Mouse (Mus musculus): ENCODE measurements around the gene Ahnak2. TPM values are rescaled to one million over a fixed set of nuclear protein-coding genes. Genes with fewer than 3 reads are reported as not detected.

The Ahnak2 gene
- total and polyA plus RNA-seq, 3 experiments, result 2.6 to 11.4 TPM; not detected in 1

DNA sequence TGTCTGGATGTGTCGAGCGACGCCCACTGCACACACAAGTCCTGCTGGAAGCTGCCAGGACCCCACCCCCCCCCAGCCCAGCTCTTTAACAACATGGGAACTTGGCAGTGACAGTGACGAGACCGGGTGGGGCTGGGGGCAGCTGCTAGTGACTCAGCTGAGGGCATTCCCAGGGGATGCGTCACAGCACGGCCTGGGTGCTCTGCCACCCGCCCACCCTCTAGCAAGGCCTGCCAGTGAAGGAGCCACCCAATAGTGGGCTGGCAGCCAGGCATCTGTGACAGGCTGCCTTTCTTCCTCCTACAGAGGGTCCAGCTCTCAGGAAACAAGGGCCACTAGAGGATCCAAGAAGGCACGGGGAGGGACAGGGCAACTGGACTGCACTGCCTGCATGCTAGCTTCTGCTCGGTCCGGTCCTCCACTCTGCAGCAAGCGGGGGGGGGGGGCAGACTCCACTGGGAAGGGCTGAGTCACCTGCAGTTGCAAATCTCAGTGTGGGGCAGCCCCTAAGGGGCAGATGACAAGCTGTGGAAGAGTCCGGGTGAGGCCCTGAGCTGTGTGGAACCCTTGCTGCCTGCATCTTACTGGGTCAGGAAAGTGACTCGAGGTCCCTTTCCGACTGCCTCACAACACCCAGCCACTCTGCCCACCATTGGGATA is 4.7 kb downstream of the Ahnak2 start:
- peak; percentile 35 for DNase-seq (ENCODE audit: low read depth, low spot score)
- H3K27ac ChIP-seq (ENCODE audit: control insufficient read depth, low read depth, low read length), result no peak overlapping the region
- H3K4me1 ChIP-seq (ENCODE audit: control insufficient read depth in 1 of 2, insufficient read depth in 2 of 2, low read length in 2 of 2), result peaks cover 27 to 68% of the 10 kb centered on the region in 2 experiments
- H3K9ac ChIP-seq (ENCODE audit: control insufficient read depth, low read depth, low read length, poor library complexity, severe bottlenecking), result no peak overlapping the region
- H3K9me3 ChIP-seq (replicated peaks; ENCODE audit: insufficient read depth, low read length), result no peaks in the 10 kb centered on the region
- no peaks in the 10 kb centered on the region for H3K27me3 ChIP-seq (ENCODE audit: control insufficient read depth in 1 of 2, insufficient read depth in 2 of 2, low read length in 2 of 2)
- peaks cover 0 to 40% of the 10 kb centered on the region in 2 experiments; a peak in 2 of 4 replicates for H3K36me3 ChIP-seq (ENCODE audit: control insufficient read depth in 1 of 2, insufficient read depth in 2 of 2, low read length in 2 of 2)
- TF ChIP-seq RAD21 (IDR thresholded peaks at IDR 0.05; ENCODE audit: low read depth, low read length), result no peak
- TF ChIP-seq MAZ (IDR thresholded peaks at IDR 0.05; ENCODE audit: low read depth, low read length), result peak; percentile 15; the same call in 1 of the 2 replicates
- no peak for TF ChIP-seq POLR2AphosphoS5 (IDR thresholded peaks at IDR 0.05; ENCODE audit: borderline replicate concordance, low read depth, low read length)
- peak; percentile 70 for TF ChIP-seq ETS1 (IDR thresholded peaks at IDR 0.05; ENCODE audit: low read depth, low read length)
- TF ChIP-seq ELF1 (IDR thresholded peaks at IDR 0.05; ENCODE audit: low read depth, low read length), result no peak
- no peak for TF ChIP-seq ZNF384 (IDR thresholded peaks at IDR 0.05; ENCODE audit: low read depth, low read length)
- no peak; the same call in 1 of the 2 replicates for TF ChIP-seq MXI1 (IDR thresholded peaks at IDR 0.05; ENCODE audit: low read depth, low read length)
- TF ChIP-seq SIN3A (IDR thresholded peaks at IDR 0.05; ENCODE audit: low read length), result no peak
- TF ChIP-seq CHD2 (IDR thresholded peaks at IDR 0.05; ENCODE audit: low read length), result no peak
- TF ChIP-seq MYB (IDR thresholded peaks at IDR 0.05; ENCODE audit: low read depth, low read length), result no peak
- TF ChIP-seq USF2 (IDR thresholded peaks at IDR 0.05; ENCODE audit: borderline replicate concordance in 1 of 2, insufficient read depth in 1 of 2, low read depth in 1 of 2, low read length in 2 of 2), result no peak
- TF ChIP-seq E2F4 (IDR thresholded peaks at IDR 0.05; ENCODE audit: borderline replicate concordance, low read depth, low read length), result no peak
- no peak for TF ChIP-seq POLR2A (IDR thresholded peaks at IDR 0.05; ENCODE audit: control insufficient read depth in 1 of 2, insufficient read depth in 1 of 2, low read depth in 1 of 2, low read length in 2 of 2, poor library complexity in 1 of 2)
- no peak overlapping the region for H3K4me3 ChIP-seq (ENCODE audit: control insufficient read depth in 1 of 2, insufficient read depth in 1 of 2, low read depth in 2 of 2, low read length in 2 of 2)
- no peaks in the 10 kb centered on the region; the same call in 1 of the 2 replicates for H3K79me2 ChIP-seq (ENCODE audit: control insufficient read depth, insufficient read depth, low read length, poor library complexity)

DNA sequence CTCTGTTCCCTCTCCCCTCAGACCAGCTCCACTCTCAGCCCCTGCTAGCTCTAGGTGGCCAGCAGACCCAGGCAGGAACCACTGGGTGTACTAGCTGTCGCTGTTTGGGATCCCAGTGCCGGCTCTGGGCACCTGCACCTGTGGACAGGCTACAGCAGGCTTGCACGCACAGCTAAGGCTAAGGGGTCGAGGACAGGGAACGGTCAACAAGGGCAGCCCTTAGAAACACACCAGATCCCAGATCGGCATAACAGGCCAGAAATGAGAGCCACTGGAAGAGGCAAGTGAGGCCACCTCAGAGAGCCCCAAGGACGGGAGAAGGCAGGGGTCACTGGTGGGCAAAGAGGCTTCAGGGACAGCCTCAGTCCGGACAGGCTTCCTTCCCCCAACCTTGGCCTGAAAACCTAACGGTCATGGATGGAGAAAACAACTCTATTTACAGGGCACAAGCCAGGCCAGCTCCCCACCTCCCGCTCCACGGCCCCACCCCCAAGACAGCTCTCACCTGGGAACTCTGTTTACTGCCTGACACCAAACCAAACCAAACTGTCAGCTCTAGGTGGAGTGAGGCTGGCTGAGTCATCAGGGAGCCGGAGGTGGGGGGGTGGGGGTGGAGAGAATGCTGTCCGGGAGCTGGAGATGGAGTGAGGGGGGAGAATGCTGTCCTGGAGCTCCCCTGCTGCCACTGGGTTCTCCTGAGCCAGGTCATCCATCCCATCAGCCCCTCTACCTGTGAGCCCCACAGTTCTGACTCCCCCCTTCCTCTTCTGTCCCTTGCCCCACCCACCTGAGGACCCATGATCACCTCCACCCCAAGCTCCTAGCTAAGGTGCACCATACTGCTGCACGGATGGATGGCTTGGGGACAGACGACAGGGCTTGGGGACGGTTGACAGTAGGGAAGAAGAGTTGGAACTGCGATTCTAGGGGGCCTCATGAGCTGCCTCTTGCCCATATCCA is 5.6 kb downstream of the Ahnak2 start:
- TF ChIP-seq CHD2 (IDR thresholded peaks at IDR 0.05; ENCODE audit: low read length) (no peak), SIN3A (IDR thresholded peaks at IDR 0.05; ENCODE audit: low read length) (peak; percentile 9; the same call in 1 of the 2 replicates)
- DNase-seq (ENCODE audit: low read depth, low spot score), result no peak
- Histone ChIP-seq H3K36me3 (ENCODE audit: control insufficient read depth in 1 of 2, insufficient read depth in 2 of 2, low read length in 2 of 2) (peaks cover 0 to 40% of the 10 kb centered on the region in 2 experiments; a peak in 2 of 4 replicates), H3K4me1 (ENCODE audit: control insufficient read depth in 1 of 2, insufficient read depth in 2 of 2, low read length in 2 of 2) (peaks cover 27 to 68% of the 10 kb centered on the region in 2 experiments), H3K9ac (ENCODE audit: control insufficient read depth, low read depth, low read length, poor library complexity, severe bottlenecking) (peak overlapping the region; percentile 6; the same call in 1 of the 2 replicates), H3K4me3 (ENCODE audit: control insufficient read depth in 1 of 2, insufficient read depth in 1 of 2, low read depth in 2 of 2, low read length in 2 of 2) (no peak overlapping the region), H3K9me3 (replicated peaks; ENCODE audit: insufficient read depth, low read length) (no peaks in the 10 kb centered on the region), H3K79me2 (ENCODE audit: control insufficient read depth, insufficient read depth, low read length, poor library complexity) (no peaks in the 10 kb centered on the region; the same call in 1 of the 2 replicates), H3K27me3 (ENCODE audit: control insufficient read depth in 1 of 2, insufficient read depth in 2 of 2, low read length in 2 of 2) (no peaks in the 10 kb centered on the region), H3K27ac (ENCODE audit: control insufficient read depth, low read depth, low read length) (no peak overlapping the region; the same call in 1 of the 2 replicates)

Data from MEL (cell line).